Mouse (Mus musculus) testis, postnatal 10 days (tissue): ENCODE results near the gene Ppara.
"Not testable (repeated sequence)": the region's sequence is repeated elsewhere in the genome, so short reads cannot be mapped to it uniquely, and the experiment has no call there.

Experiments
- DNase-seq: peaks from one replicate; pipeline ENCODE4 v3.0.0; 2021; ENCODE audit warnings: low spot score

Ppara gene

GRCm38 (mm10) chr15:85756611-85757010 is 21.8 kb downstream of the Ppara start:
- peak; percentile 55 for DNase-seq

- no peak for DNase-seq
These were observed 23.0 kb downstream of the Ppara start for GRCm38 (mm10) chr15:85757768-85758167.

DNA sequence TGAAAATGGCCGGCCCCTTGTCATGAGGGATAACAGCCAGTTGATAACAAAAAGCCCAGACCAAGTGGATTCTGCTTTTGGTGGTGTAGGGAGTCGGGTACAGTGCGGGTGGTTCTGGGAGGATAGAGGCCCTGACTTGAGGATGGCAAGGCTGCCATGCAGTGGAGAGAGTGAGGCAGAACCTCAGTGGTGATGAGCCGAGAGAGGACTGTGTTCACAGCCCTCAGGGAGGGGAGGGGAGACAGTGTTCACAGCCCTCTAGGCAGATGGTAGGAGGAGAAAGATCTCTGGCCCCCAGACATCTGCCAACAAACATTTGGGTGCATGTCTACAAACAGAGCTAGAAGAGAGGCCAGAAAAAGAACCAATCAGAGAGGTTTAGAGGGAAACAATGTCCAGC is 28.0 kb downstream of the Ppara start:
- DNase-seq, result no peak

DNA sequence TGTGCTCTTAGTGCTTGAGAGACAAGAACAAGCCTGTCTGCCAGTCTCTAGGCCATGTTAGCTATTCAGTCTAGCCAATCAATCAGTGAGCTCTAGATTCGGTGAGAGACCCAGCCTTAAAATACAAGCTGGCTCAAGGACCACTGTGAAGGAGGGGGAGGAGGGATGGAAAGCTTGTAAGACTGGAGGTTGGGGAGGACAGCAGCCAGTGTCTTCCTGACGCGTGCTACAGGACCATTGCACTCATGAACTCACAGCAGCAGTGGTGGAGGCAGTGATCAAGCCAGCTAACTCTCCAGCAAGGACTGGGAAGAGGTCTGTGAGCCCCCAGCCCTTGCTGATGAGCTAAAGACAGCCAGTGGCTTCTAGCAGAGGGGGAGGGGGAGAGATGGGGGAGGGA is 30.2 kb downstream of the Ppara start:
- no peak for DNase-seq

GRCm38 (mm10) chr15:85766677-85767076 is 31.9 kb downstream of the Ppara start:
- no peak for DNase-seq

DNA sequence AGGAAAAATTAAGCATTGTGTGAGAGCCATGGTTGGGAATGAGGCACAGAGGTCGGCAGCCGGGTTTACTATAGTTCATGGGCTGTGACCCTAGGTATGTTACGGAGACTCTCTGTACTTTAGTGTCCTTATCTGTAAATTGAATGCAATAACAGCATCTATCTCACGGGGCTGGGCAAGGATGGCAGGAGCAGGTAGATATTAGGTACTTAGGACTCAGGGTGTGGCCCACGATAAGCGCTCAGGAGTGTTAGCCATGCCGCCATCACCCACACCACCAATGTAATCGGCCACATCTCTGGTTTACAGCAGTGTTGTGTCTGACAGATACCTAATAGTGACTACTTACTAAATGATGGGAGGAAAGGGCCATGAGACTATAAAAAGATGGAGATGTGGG is 34.2 kb downstream of the Ppara start:
- no peak for DNase-seq

DNA sequence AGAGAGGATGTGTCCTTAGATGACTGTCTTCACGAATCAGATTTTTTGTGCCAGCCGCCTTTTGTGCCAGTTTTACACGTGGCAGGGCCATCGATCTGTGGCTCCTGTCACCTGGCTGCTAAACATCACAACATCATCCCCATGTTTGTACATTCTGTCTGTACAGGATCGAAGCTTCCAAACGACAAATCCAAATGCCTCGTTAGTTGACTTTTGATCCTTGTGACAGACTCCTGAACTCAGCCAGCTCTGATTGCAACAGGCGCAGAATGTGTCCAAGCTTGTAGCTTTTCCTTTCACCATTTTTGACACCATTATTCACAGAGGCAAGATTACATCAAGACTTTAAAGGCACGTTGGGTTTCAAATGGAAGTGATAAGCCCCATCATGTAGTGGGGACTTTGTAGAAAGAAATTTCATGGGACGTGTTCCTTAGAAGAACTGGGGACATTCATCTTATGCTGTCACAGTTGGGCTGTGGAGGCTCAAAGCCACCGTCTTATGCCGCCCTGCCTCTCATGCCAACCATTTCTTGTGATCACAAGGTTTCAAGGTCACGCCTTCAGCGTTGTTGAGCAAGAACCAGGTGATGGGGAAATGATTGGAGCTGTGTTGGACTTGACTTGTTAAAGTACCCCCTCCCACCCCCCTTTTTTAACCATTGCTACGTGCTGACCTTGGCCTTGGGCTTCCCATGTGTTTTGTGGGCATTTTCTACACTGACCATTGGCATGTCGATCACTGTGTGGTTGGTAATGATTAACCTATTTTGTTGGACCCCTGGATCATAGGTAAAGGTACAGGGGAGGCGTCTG is 36.7 kb downstream of the Ppara start:
- DNase-seq, result no peak

- no peak for DNase-seq
These were observed 37.5 kb downstream of the Ppara start for GRCm38 (mm10) chr15:85772146-85772740.

GRCm38 (mm10) chr15:85774419-85774818 is 39.6 kb downstream of the Ppara start:
- no peak for DNase-seq

DNA sequence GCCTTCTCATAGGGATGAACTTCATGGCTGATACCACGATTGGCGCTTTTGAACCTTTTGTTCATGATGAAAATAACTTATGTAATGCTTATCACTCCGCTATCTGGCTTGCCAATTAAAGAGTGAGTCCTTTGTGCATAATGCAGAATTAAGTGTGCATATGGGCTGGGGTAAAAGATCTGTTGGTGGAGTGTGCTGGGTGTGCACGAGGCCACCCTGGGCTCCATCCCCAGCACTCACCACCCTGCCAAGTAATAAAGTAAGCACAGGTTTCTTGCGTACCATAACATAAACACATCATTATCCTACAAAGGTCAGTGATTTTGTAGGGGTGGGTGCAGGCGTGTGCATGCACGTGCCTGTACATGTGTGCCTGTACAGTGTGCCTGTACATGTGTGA is 40.2 kb downstream of the Ppara start:
- DNase-seq, result peak; percentile 19

DNA sequence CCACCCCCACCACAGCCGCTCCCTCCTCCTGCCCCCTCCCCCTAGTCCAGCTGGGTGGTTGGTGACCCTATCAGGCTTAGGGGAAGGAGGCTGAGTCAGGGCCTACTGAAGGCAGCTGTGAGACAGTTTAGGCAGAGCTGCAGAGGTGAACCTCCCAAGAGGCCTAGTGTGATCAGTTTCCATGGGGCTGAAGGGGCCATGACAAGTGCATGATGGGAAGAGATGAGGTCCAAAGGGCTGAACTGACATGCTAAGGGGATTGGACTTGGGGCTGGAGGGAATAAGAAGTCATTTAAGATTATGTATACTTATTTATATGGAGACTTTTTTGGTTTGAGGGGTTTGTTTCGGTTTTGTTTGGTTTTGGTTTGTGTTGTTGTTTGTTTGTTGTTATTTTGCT is 41.5 kb downstream of the Ppara start:
- DNase-seq, result peak; percentile 37

- peak; percentile 60 for DNase-seq
These were observed 42.0 kb downstream of the Ppara start for GRCm38 (mm10) chr15:85776771-85777170.

DNA sequence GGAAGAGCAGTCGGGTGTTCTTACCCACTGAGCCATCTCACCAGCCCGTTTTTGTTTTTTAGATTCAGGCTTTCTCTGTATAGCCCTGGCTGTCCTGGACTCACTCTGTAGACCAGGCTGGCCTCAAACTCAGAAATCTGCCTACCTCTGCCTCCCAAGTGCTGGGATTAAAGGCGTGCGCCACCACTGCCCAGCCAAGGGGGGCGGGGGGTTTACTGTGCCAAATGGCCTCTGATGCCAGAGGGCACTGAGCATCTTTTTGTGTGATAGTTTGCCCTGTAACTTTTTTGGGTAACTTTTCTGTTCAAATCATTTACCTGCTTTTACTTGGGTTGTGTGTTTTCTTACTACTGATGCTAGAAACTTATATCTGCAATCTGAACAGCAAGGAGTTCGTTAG is 44.1 kb downstream of the Ppara start:
- DNase-seq, result not testable (repeated sequence)

GRCm38 (mm10) chr15:85783146-85783545 is 48.4 kb downstream of the Ppara start:
- no peak for DNase-seq

DNA sequence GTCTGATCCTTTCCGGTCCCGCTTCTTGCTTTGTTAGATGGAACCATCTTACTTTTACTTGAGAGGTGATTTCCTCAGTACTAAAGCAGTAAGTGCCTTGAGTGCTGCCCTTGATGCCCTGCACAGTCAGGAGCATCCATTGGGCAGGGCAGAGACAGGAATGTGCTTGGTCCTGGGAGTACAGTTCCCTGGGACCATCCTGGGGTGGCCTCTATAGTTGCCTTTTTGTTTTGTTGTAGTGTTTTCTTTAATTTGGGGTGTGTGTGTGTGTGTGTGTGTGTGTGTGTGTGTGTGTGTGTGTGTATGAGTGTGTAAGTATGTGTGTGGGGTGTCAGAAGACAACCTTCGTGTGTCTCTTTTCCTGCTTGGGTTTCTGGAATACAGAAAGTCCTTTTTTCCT is 49.6 kb downstream of the Ppara start:
- no peak for DNase-seq

DNA sequence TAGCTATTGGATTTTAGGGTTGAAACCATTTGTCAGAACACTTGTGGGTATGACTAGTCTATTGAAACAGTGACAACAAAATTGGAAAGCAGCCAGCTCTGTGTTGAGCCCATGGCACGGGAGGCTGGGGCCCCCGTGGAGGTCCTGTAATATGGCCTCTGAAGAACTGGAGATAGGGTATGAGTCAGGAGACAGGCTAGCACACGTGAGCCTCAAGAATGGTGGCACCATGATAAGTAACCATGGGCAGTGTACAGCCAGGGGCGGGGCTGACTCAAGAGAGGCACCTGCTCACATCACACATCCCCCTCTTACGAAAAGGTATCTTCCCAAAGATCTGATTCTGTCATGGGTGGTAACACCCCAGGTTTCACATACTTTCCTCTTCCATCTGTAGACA is 51.9 kb downstream of the Ppara start:
- DNase-seq, result no peak

DNA sequence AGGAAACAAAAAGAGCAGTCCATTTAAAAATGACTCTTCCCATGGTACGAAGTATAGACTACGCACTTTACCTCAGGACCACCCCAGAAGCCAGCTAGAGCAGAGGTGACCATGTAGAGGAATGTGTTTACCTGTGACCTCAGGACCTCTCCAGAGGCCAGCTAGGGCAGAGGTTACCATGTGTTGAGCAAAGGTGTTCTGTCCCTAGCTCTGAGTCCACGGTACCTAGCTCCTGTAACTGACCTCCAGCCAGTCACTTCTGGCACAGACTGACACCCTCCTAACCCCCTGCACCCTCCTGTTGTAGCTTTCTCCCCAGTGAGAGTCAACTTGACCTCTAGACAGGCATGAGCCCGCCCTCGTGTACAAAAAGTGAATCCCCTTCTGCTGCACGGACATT is 52.7 kb downstream of the Ppara start:
- DNase-seq, result no peak

DNA sequence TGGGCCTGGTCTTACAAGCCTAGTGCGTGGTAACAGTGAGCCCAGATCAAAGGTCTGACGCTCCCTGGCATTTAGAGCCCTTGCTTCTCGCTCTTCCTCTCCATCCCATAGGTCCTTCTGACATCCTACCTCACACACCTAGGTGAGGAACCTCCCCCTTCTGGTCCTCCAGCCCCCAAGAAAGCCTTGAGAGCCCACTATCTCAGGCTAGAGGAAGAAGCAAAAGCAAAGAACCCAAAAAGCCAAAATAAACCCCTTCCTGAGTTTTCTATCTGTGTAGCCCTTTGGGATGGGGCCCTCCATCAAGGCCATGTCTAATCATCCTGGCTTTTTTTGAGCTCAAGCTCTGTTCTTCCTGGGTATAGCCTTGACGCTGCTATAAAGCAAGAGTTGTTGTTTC is 53.3 kb downstream of the Ppara start:
- DNase-seq, result no peak

DNA sequence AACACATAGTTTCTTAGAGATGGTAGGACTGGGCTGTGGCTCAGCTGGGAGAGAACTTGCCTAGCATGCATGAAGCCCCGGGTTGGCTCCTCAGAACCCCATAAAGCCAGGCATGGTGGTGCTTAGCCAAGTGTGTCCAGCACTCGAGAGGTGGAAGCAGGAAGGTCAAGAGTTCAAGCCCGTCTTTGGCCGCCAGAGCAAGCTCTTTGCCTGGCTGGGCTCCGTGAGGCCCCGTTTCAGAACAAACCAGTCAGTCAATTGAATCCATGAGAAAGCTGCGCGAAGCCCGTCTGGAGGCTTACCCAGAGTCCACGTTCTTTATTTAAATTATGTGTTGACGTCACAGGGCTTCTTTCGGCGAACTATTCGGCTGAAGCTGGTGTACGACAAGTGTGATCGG is 53.9 kb downstream of the Ppara start:
- no peak for DNase-seq

GRCm38 (mm10) chr15:85791449-85791848 is 56.7 kb downstream of the Ppara start:
- DNase-seq, result no peak

GRCm38 (mm10) chr15:85792819-85793218 is 58.0 kb downstream of the Ppara start:
- no peak for DNase-seq

DNA sequence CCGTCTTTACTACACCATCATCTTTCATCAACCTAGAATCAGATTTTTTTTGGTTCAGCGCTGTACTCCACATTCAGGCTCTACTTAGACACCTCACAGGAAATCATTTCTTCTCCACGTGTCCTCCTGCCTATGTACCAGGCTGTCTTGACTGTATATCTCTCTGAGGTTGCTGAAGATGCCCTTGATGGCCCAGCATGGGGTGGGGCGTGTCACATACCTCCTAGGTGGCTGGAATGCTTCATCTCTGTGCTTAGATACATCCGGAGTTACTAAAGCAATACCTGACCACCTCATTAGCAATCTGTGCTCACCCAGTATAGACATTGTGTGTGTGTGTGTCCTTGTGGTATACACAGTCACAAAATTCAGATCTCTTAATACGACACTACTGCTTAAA is 60.7 kb downstream of the Ppara start:
- no peak for DNase-seq

DNA sequence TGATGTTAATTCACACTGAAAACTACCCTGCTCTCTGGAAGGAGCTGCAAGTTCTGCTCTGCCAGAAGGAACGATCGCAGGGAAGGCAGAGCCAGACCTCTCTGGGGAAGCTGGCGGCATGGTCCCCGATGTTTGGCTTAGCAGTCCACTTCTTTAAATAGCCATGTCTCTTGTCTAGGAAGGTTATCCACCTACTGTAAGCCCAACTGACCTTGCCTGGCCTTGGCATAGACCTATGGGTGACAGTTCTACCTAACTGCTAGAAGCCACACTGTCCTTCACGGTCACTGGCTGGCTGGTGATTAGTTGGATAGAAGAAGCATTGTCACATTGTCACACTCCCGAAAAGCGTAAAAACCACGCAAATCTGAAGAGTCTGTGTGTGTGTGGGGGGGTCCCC is 63.9 kb downstream of the Ppara start:
- no peak for DNase-seq

DNA sequence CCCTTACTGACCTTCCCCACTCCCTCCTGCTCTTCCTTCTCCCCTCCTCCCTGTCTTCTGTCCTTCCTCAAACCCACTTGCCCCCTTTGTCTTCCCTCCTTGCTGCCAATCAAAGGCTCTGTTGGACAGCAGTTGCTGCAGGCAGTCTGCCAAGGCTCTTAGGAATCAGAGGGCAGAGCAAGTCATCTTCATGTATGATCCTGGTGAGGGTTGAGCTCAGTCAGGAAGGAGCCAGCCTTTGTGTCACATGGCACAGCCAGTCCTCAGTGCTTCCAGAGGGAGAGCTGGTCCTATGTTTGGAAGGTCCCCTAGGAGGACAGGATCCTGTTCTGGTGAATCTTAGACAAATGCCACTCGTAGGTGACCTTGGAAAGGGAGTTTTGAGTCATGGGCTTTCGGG is 68.1 kb downstream of the Ppara start:
- DNase-seq, result no peak
